Mouse (Mus musculus) kidney, postnatal 0 days (tissue): Measurements from ENCODE around the gene Ubxn10. TPM values are rescaled to one million over a fixed set of nuclear protein-coding genes. Genes with fewer than 3 reads are reported as not detected.
A peak's percentile ranks its signal among the peaks of the same experiment; 100 is the strongest.

ENCODE experiments used
- ATAC-seq: fragments of 200-750 bp; cut with Nextera tagmentation; replicated peaks from 2 replicates; pipeline ENCODE4 v1.8.0; 2017; ENCODE audit warnings: low read depth, moderate number of reproducible peaks, moderate TSS enrichment, moderate library complexity; ENCODE audit not compliant: low FRiP score
- DNase-seq: peaks from one replicate; pipeline ENCODE4 v3.0.0-alpha.2; 2016; ENCODE audit warnings: low spot score
- H3K27ac ChIP-seq: fragments of 300-500 bp; sonication (generic); 2 replicates; pipeline ENCODE4 v1.5.1; 2014; ENCODE audit warnings: mild to moderate bottlenecking
- H3K27me3 ChIP-seq: fragments of 300-500 bp; sonication (generic); 2 replicates; pipeline ENCODE4 v1.6.1; 2014; ENCODE audit warnings: low read length, mixed read lengths; ENCODE audit not compliant: insufficient read depth
- H3K36me3 ChIP-seq: fragments of 300-500 bp; sonication (generic); 2 replicates; pipeline ENCODE4 v1.6.1; 2014; ENCODE audit warnings: low read length, mixed read lengths; ENCODE audit not compliant: insufficient read depth
- H3K4me1 ChIP-seq: fragments of 300-500 bp; sonication (generic); replicated peaks from 2 replicates; pipeline ENCODE4 v1.6.1; 2014; ENCODE audit warnings: antibody characterized with exemption, low read length, mixed read lengths; ENCODE audit not compliant: insufficient read depth
- H3K4me2 ChIP-seq: fragments of 300-500 bp; sonication (generic); 2 replicates; pipeline ENCODE4 v1.6.1; 2014; ENCODE audit warnings: mild to moderate bottlenecking, low read length, moderate library complexity, mixed read lengths
- H3K4me3 ChIP-seq: fragments of 300-500 bp; sonication (generic); replicated peaks from 2 replicates; pipeline ENCODE4 v1.5.1; 2014; ENCODE audit warnings: low read depth, low read length
- H3K9ac ChIP-seq: fragments of 300-500 bp; sonication (generic); 2 replicates; pipeline ENCODE4 v1.6.1; 2014; ENCODE audit warnings: low read depth, low read length
- H3K9me3 ChIP-seq: fragments of 300-500 bp; sonication (generic); replicated peaks from 2 replicates; pipeline ENCODE4 v1.6.1; 2016; ENCODE audit warnings: low read length, inconsistent platforms, mixed read lengths
- CTCF ChIP-seq: IDR thresholded peaks from 2 replicates; pipeline ENCODE4 v1.5.1; 2016; ENCODE audit warnings: antibody characterized with exemption, low read depth, mild to moderate bottlenecking, moderate library complexity
- WGBS: fragments of 180-500 bp; shearing (Covaris S2); extraction: QIAGEN DNeasy Blood & Tissue Kit; methylation state at CpG from one replicate; pipeline ENCODE4 v1.1.7; 2014; 5-methylcytosine and 5-hydroxymethylcytosine counted together
- polyA plus RNA-seq: library from polyadenylated mRNA; unstranded; fragments of >200 nt; fragmentation: Nextera tagmentation; extraction: Ambion mirVana; gene quantifications from 2 replicates; pipeline ENCODE4 v1.2.1, GENCODE M21; 2015

Ubxn10 gene
- polyA plus RNA-seq, 1 experiment from 2014 or later = 1.7 TPM

DNA sequence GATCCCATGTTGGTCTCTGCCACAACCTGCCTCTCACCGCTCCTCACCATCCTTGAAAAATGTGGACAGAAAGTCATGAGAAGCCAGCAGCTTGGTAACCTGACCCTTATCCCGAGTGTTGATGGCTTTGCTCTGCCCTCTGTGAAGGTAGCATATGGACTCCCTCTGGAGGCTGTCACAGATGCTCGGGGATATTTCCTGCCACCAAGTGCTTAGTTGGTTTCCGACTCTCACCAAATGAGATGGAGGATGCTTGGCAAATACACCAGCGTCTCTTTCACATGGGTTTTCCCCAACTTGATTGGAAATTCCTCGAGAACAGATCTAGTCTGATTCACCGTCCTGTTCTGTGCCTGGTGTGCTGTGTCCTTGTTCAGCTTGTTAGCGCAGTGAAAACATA is 24.3 kb downstream of the Ubxn10 start:
- no peak for ATAC-seq
- no peak for DNase-seq
- Histone ChIP-seq H3K9ac (no peak overlapping the region), H3K4me1 (no peaks in the 10 kb centered on the region), H3K4me2 (no peak overlapping the region), H3K4me3 (no peak overlapping the region), H3K9me3 (no peaks in the 10 kb centered on the region), H3K27ac (no peak overlapping the region), H3K27me3 (no peaks in the 10 kb centered on the region), H3K36me3 (no peaks in the 10 kb centered on the region)
- TF ChIP-seq CTCF = no peak
- WGBS = 57% methylated on average over 8 of the region's 8 CpGs

DNA sequence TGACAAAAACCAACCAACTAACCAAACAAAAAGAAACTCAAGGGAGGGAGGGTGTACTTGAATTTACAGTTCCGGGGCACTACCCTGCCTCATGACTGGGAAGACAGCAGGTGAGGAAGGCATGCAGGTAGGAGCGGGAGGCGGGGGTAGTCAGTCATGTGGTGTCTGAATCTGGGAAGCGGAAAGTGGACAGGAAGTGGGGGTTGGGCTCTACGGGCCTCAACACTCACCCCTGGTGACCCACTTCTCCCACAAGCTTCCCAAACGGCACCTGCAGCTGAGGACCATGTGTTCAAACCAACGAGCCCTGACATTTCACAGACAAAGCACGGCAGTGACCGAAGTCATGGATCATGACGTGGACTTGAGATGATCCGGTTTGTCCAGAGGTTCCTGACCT is 24.9 kb downstream of the Ubxn10 start:
- Histone ChIP-seq H3K27me3 (no peaks in the 10 kb centered on the region), H3K9me3 (no peaks in the 10 kb centered on the region), H3K4me3 (no peak overlapping the region), H3K27ac (no peak overlapping the region), H3K9ac (no peak overlapping the region), H3K4me1 (no peaks in the 10 kb centered on the region), H3K36me3 (no peaks in the 10 kb centered on the region), H3K4me2 (no peak overlapping the region)
- WGBS = 35% methylated on average over 11 of the region's 11 CpGs
- DNase-seq = no peak
- ATAC-seq = no peak
- no peak for TF ChIP-seq CTCF

DNA sequence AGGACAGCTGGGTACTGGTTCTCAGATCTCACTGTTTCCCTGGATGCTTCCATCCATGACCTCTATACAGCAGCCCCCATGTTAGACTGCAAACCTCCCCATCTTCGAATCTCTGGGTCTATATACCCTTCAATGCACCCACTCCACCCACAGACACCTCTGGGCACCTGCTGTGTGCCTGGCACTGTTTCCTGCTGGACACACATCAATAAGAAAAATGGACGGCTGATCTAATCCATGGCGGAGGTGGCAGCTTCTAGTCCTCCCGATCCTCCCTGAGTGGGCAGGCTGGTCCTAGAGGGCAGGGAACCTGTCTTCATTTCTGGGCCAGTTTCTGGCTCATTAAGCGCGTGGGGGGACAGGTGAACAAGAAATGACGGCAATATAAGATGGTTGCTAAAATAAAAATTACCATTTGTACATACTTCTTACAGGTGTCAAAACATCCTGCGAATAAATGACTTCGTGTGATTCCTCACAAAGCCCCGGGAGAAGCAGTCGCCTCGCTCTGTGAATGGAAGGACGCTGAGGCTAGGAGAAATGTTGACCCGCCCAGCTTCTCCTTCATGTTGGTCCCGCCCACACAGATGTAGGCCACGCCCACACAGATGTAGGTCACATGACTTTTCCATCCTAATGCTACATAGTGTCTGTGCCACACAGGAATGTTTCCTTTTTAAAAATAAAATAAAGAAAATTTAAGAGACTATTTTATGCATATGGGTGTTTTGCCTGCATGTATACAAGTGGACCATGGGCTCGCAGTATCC is 25.7 kb downstream of the Ubxn10 start:
- H3K4me2 ChIP-seq = no peak overlapping the region
- TF ChIP-seq CTCF = no peak
- H3K4me1 ChIP-seq = no peaks in the 10 kb centered on the region
- ATAC-seq (no peak), DNase-seq (no peak)
- H3K9me3 ChIP-seq = no peaks in the 10 kb centered on the region
- H3K27me3 ChIP-seq = no peaks in the 10 kb centered on the region
- 54% methylated on average over 17 of the region's 17 CpGs for WGBS
- H3K9ac ChIP-seq = no peak overlapping the region
- no peak overlapping the region for H3K27ac ChIP-seq
- H3K4me3 ChIP-seq = no peak overlapping the region
- no peaks in the 10 kb centered on the region for H3K36me3 ChIP-seq

DNA sequence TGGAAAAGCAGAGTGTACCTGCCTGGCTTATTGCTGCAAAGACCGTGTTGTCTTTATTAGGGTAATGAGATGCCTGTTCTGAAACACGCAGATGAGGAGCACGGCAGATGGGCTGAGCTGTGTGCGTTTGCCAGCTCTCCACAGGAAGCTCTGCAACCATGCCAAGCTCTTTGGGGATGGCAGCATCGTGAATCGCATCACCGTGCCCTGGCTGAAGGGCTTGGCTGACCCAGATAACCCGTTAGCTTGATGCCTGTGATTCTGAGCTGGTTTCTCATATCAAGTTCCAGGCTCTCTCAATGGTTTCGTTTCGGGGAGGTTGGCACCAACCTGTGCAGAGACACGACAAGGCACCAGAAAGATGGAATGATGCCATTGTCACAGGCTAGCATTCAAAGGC is 26.3 kb downstream of the Ubxn10 start:
- no peak for DNase-seq
- Histone ChIP-seq H3K4me3 (no peak overlapping the region), H3K27ac (no peak overlapping the region), H3K4me1 (no peaks in the 10 kb centered on the region), H3K36me3 (no peaks in the 10 kb centered on the region), H3K9ac (no peak overlapping the region), H3K9me3 (no peaks in the 10 kb centered on the region), H3K27me3 (no peaks in the 10 kb centered on the region), H3K4me2 (no peak overlapping the region)
- no peak for TF ChIP-seq CTCF
- 72% methylated on average over 11 of the region's 11 CpGs for WGBS
- no peak for ATAC-seq

DNA sequence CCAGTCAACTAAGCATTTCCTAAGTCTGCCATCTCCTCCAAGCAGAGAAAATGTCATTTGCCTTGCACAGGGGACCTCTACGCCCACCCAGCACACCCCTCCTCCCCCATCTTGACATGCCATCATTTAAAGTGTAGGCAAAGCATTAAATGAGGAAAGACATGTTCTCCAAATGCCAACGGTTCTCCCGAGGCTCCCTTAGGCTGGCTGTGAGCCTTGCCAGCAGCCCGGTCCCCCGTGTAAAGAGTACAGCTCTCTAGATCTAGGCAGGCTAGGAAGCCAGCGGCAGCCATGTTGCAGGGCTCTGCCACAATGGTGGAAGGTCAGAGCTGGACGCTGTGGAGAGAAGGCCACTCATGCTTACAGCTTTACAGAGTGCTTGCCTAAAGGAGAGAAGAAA is 27.0 kb downstream of the Ubxn10 start:
- TF ChIP-seq CTCF = no peak
- H3K9me3 ChIP-seq = no peaks in the 10 kb centered on the region
- no peak for ATAC-seq
- DNase-seq = no peak
- H3K27me3 ChIP-seq = no peaks in the 10 kb centered on the region
- no peaks in the 10 kb centered on the region for H3K4me1 ChIP-seq
- 65% methylated on average over 7 of the region's 7 CpGs for WGBS
- H3K27ac ChIP-seq = no peak overlapping the region
- H3K9ac ChIP-seq = no peak overlapping the region
- H3K4me2 ChIP-seq = no peak overlapping the region
- no peak overlapping the region for H3K4me3 ChIP-seq
- no peaks in the 10 kb centered on the region for H3K36me3 ChIP-seq

DNA sequence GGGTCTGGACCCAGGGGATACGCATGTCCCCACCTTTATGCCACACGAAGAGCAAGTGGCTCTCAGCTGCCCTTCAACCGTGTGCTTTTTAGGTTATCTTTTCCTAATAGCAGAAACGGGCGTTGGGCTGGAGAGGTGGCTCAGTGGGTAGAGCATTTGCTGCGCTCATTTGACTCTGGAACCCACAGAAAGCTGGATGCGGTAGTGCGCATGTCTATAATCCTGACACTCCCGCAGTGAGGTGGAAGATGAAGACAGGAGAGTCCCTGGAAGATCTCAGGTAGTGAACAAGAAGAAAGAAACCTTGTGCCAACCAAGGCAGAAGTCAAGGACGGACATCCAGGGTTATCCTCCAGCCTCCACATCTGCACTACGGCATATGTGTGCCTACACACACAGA is 27.7 kb downstream of the Ubxn10 start:
- TF ChIP-seq CTCF = no peak
- Histone ChIP-seq H3K4me1 (no peaks in the 10 kb centered on the region), H3K4me3 (no peak overlapping the region), H3K4me2 (no peak overlapping the region), H3K9me3 (no peaks in the 10 kb centered on the region), H3K9ac (no peak overlapping the region), H3K27ac (no peak overlapping the region), H3K27me3 (no peaks in the 10 kb centered on the region), H3K36me3 (no peaks in the 10 kb centered on the region)
- WGBS = 88% methylated on average over 11 of the region's 11 CpGs
- DNase-seq = no peak
- ATAC-seq = no peak

DNA sequence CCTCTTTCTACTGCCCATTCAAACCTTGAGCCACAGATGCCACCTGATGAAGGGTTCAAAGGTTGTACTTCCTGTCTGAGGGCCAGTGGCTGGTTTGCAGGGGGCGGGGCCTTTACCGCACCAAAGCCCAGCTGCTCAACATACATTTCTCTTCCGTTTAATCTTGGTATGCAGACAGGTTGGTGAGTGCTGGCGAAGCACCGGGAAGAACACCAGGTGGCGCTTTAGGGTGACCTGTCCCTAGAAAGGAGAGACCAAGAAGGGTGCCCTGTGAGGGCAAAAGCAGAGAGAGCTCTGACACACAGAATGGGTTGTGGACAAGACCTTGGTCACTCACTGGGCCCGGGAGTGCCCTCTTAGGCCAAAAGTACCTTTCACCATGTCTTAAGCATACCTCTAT is 28.3 kb downstream of the Ubxn10 start:
- no peak overlapping the region for H3K4me3 ChIP-seq
- no peaks in the 10 kb centered on the region for H3K4me1 ChIP-seq
- H3K27me3 ChIP-seq = no peaks in the 10 kb centered on the region
- no peak overlapping the region for H3K9ac ChIP-seq
- DNase-seq (peak; percentile 87), ATAC-seq (no peak; the same call in 1 of the 2 replicates)
- H3K36me3 ChIP-seq = no peaks in the 10 kb centered on the region
- no peaks in the 10 kb centered on the region for H3K9me3 ChIP-seq
- no peak overlapping the region for H3K4me2 ChIP-seq
- peak; percentile 84 for TF ChIP-seq CTCF
- WGBS = 10% methylated on average over 7 of the region's 7 CpGs
- no peak overlapping the region for H3K27ac ChIP-seq
